Mouse (Mus musculus) hindbrain, embryonic 11.5 days (tissue): ENCODE results near the gene Dennd2c. TPM values are rescaled to one million over a fixed set of nuclear protein-coding genes. Genes with fewer than 3 reads are reported as not detected.

Experiments used
- ATAC-seq: fragments of 200-750 bp; cut with Nextera tagmentation; 2 replicates; pipeline ENCODE4 v1.8.0; 2017; ENCODE audit warnings: mild to moderate bottlenecking, moderate TSS enrichment, moderate library complexity; ENCODE audit not compliant: low FRiP score
- DNase-seq: peaks from one replicate; pipeline ENCODE4 v3.0.0-alpha.2; 2015; ENCODE audit warnings: low spot score
- H3K27ac ChIP-seq: fragments of 300-500 bp; sonication (generic); 2 replicates; pipeline ENCODE4 v1.5.1; 2014; ENCODE audit warnings: mild to moderate bottlenecking, low read depth, low read length
- H3K27me3 ChIP-seq: fragments of 300-500 bp; sonication (generic); 2 replicates; pipeline ENCODE4 v1.6.1; 2014; ENCODE audit warnings: mild to moderate bottlenecking, low read length, moderate library complexity, mixed read lengths; ENCODE audit not compliant: control insufficient read depth, insufficient read depth
- H3K36me3 ChIP-seq: fragments of 300-500 bp; sonication (generic); 2 replicates; pipeline ENCODE4 v1.6.1; 2014; ENCODE audit warnings: mild to moderate bottlenecking, low read length, moderate library complexity, mixed read lengths; ENCODE audit not compliant: control insufficient read depth, insufficient read depth
- H3K4me1 ChIP-seq: fragments of 300-500 bp; sonication (generic); replicated peaks from 2 replicates; pipeline ENCODE4 v1.6.1; 2014; ENCODE audit warnings: low read length, mixed read lengths; ENCODE audit not compliant: control insufficient read depth, insufficient read depth
- H3K4me2 ChIP-seq: fragments of 300-500 bp; sonication (generic); replicated peaks from 2 replicates; pipeline ENCODE4 v1.6.1; 2014; ENCODE audit warnings: mild to moderate bottlenecking, low read depth, low read length
- H3K4me3 ChIP-seq: fragments of 300-500 bp; sonication (generic); 2 replicates; pipeline ENCODE4 v1.5.1; 2014; ENCODE audit warnings: low read depth, low read length
- H3K9ac ChIP-seq: fragments of 300-500 bp; sonication (generic); 2 replicates; pipeline ENCODE4 v1.6.1; 2014; ENCODE audit warnings: low read depth, low read length
- H3K9me3 ChIP-seq: fragments of 300-500 bp; sonication (generic); 2 replicates; pipeline ENCODE4 v1.6.1; 2016; ENCODE audit warnings: low read length; ENCODE audit not compliant: control insufficient read depth
- WGBS: fragments of 180-500 bp; shearing (Covaris S2); extraction: QIAGEN DNeasy Blood & Tissue Kit; methylation state at CpG from one replicate; pipeline ENCODE4 v1.1.7; 2014; 5-methylcytosine and 5-hydroxymethylcytosine counted together
- polyA plus RNA-seq: library from polyadenylated mRNA; unstranded; fragments of >200 nt; fragmentation: Nextera tagmentation; extraction: Ambion mirVana; gene quantifications from 2 replicates; pipeline ENCODE4 v1.2.1, GENCODE M21; 2014

Dennd2c gene
- polyA plus RNA-seq, 1 experiment from 2014 or later, result 2.5 TPM

DNA sequence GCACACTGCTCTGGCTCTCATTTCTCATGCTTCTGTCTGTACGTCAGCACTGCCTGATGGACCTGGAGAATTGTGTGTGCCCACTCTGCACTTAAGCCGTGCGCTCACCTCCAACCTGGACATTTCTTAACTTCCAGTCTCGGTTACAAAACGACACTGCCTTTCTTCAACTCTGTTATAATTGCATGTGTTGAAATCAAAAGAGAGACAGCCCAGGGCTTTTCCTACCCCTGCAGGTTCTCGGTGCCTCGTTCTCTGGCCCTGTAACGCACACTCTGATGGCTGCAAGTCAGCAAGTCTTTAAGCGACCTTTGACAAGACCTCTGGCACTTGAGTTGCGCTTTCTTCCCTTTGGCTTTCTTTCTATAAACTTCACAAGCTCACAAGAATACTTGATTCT lies 40.0 kb downstream of the Dennd2c start:
- no peaks in the 10 kb centered on the region for H3K4me1 ChIP-seq
- no peak overlapping the region for H3K4me2 ChIP-seq
- H3K9me3 ChIP-seq, result no peaks in the 10 kb centered on the region
- WGBS, result 83% methylated on average over 10 of the region's 10 CpGs
- H3K27ac ChIP-seq, result no peak overlapping the region
- H3K36me3 ChIP-seq, result no peaks in the 10 kb centered on the region
- H3K9ac ChIP-seq, result no peak overlapping the region
- DNase-seq (no peak), ATAC-seq (no peak)
- no peaks in the 10 kb centered on the region for H3K27me3 ChIP-seq
- H3K4me3 ChIP-seq, result no peak overlapping the region

DNA sequence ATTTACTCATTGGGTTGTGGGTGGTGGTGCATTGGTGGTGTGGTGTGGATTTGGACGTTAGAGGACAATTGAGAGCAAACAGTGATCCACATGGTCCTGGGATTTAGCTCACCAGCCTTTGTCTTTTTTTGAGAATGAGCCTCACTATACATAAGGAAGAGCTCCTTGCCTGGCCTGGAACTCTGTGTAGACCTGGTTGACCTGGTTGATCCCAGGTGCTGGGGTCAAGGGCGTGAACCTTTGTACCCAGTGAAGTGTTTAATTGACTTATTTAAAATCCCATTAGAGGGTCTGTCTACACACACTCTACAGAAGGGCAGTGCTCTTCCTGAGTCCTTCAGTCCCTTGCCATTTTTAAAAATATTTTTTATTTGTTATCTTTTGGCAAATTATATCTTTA lies 42.9 kb downstream of the Dennd2c start:
- DNase-seq (no peak), ATAC-seq (no peak)
- H3K9me3 ChIP-seq, result no peaks in the 10 kb centered on the region
- no peak overlapping the region for H3K4me3 ChIP-seq
- no peaks in the 10 kb centered on the region for H3K36me3 ChIP-seq
- H3K9ac ChIP-seq, result no peak overlapping the region
- H3K27ac ChIP-seq, result no peak overlapping the region
- H3K4me2 ChIP-seq, result no peak overlapping the region
- H3K4me1 ChIP-seq, result no peaks in the 10 kb centered on the region
- H3K27me3 ChIP-seq, result no peaks in the 10 kb centered on the region
- 85% methylated on average over 2 of the region's 2 CpGs for WGBS

DNA sequence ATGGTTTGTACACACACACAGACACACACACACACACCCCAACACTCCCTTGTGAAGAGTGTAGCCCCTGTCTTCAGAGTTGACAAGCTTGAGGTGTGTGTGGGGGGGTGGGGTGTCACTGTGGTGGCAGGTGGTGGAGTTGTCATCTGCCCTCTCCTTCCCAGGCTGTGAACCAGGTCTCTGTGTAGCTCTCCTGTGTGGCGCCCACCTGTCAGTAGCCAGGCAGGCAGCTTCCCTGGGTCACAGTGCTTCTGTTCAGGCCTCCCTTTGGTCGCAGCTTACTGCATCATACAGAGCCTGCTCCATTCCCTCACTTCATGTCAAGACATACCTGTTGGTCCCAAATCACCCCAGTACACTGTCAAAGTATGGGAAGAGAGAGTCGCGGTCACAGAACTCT lies 43.4 kb downstream of the Dennd2c start:
- no peaks in the 10 kb centered on the region for H3K36me3 ChIP-seq

DNA sequence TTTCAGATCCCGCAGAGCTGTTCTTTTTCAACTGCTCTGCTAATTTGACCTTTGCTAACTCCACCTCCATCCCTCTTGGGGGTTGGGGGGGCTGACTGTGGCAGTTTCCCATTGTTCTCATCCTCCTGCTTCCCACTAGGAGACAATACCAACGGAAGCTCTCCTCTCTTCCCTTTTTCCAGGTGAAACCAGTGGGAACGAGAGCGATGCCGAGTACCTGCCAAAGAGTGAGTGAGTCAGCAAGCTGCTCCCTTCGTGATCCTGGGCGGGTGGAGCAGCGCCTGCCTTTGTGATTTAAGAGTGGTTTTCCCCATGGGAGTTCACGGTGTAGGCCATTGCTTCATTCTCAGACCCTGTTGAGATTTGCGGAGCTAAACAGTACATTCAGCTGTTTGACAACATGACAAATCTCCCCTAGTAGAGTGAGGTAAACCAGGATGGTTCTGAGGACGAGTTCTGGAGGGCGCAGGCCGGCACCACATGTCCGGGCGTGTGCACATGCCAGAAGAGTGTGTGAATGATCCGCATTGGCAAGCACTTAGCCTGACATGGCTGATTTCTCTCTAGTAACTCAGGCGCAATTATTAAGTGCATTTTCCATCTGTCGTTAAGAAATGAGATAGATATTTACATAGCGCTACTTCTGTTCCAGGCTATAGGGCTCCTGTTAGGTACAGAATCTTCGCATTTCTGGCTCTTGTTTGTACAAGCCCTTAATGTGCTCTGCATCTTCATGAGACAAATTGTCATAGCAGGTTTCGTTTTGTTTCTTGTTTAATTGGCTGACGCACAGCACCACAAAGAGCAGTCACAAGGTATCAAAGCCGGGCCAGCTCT lies 44.1 kb downstream of the Dennd2c start:
- 61% methylated on average over 23 of the region's 23 CpGs for WGBS
- H3K4me2 ChIP-seq, result no peak overlapping the region

More for the DNA sequence above, 43.4 kb downstream of the Dennd2c start:
- H3K27me3 ChIP-seq, result no peaks in the 10 kb centered on the region
- WGBS, result 79% methylated on average over 4 of the region's 4 CpGs
- H3K27ac ChIP-seq, result no peak overlapping the region
- H3K9ac ChIP-seq, result no peak overlapping the region
- ATAC-seq (no peak), DNase-seq (no peak)
- no peaks in the 10 kb centered on the region for H3K9me3 ChIP-seq
- no peaks in the 10 kb centered on the region for H3K4me1 ChIP-seq
- no peak overlapping the region for H3K4me2 ChIP-seq
- no peak overlapping the region for H3K4me3 ChIP-seq

DNA sequence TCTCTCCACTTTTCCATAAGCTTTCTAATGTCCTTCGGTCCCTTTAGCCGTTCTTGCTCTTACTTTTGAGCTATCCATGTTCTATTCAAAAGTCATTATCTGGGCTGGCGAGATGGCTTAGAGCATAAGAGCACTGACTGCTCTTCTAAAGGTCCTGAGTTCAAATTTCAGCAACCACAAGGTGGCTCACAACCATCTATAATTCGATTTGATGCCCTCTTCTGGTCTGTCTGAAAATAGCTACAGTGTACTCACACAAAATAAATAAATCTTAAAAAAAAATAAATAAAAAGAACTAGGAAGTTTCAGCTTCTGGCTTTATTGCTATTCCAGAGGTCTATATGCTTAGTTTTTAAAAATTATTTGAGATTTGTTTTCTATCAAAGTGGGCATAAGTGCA lies 45.4 kb downstream of the Dennd2c start:
- H3K9ac ChIP-seq, result no peak overlapping the region
- no peak overlapping the region for H3K4me2 ChIP-seq
- no peaks in the 10 kb centered on the region for H3K27me3 ChIP-seq
- H3K36me3 ChIP-seq, result no peaks in the 10 kb centered on the region
- ATAC-seq, result no peak
- H3K4me3 ChIP-seq, result no peak overlapping the region
- no peaks in the 10 kb centered on the region for H3K9me3 ChIP-seq
- 86% methylated on average over 4 of the region's 4 CpGs for WGBS
- no peak overlapping the region for H3K27ac ChIP-seq
- no peaks in the 10 kb centered on the region for H3K4me1 ChIP-seq
- DNase-seq, result no peak

More for the DNA sequence above, 44.1 kb downstream of the Dennd2c start:
- ATAC-seq (0 out of 2 replicates have a peak, but pooled peaks have one; percentile 27), DNase-seq (peak; percentile 25)
- H3K4me1 ChIP-seq, result no peaks in the 10 kb centered on the region
- H3K9ac ChIP-seq, result no peak overlapping the region
- no peaks in the 10 kb centered on the region for H3K9me3 ChIP-seq
- H3K4me3 ChIP-seq, result no peak overlapping the region
- H3K27me3 ChIP-seq, result no peaks in the 10 kb centered on the region
- no peaks in the 10 kb centered on the region for H3K36me3 ChIP-seq
- no peak overlapping the region for H3K27ac ChIP-seq

DNA sequence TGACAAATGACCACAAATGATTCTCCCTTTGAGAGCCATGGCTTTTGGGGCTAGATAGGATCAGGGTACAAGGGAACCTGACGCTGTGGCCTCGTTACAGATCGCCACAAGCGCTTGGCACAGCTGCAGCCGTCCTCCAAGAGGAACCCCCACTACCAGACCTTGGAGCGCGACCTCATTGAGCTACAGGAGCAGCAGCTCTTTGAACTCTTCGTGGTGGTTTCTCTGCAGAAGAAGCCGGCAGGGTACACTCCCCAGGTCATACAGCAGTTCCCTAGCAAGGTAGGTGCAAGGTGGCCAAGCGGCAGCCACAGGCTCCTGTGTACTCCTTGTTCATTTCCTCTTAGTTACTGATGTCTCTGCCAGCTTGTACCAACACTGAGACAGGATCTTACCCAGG lies 46.5 kb downstream of the Dennd2c start:
- no peak overlapping the region for H3K4me2 ChIP-seq
- WGBS, result 87% methylated on average over 10 of the region's 10 CpGs
- no peak overlapping the region for H3K27ac ChIP-seq
- H3K36me3 ChIP-seq, result no peaks in the 10 kb centered on the region
- no peaks in the 10 kb centered on the region for H3K9me3 ChIP-seq
- H3K4me1 ChIP-seq, result no peaks in the 10 kb centered on the region
- H3K4me3 ChIP-seq, result no peak overlapping the region
- no peak for ATAC-seq
- H3K9ac ChIP-seq, result no peak overlapping the region
- DNase-seq, result no peak
- no peaks in the 10 kb centered on the region for H3K27me3 ChIP-seq

DNA sequence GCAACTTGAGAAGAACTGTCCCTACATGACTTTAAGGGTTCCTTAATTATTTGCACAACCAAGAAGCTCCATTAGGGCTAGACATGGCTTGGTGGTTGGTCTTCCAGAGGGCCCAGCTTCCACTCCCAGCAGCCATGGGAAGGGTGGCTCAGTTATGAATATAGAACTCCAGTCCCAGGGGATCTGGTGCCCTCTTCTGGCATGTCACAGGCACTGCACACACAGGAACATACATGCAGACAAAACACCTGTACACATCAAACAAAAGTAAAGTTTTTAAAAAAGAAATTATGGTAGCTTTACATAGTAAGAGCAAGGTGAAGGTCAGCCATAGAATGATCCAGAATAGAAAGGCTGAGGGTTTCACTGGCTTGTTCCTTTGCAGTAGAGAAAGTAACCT lies 51.4 kb downstream of the Dennd2c start:
- ATAC-seq, result no peak

DNA sequence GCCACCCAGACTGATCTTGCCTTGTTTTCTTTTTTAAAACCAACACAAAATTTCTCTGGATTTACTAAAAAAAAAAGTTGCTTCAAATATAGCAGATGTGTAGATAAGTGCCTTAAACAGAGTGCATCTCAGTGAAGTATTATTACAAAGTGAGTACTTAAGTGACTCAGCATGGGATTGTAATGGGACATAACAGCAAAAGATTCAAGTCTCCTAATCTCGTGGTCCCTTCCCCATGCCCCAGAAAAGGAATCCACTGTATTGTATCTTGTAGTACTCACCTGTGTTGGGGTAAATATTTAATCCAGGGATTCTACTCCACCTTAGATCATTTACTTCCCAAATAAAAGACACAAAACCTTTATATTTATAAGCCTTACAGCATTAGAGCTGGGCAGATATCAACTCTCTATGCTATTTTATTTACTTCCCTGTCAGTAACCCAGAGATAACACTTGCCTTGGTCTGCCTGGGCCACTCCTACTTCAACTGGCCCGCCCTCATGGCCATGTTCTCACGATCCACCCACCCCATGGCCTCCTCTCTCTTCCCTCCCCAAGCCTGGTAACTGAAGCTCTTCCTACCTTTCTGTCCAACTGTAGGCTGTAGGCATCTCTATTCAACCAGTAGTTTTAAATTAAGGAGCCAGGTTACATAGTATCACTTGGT lies 57.0 kb downstream of the Dennd2c start:
- 57% methylated on average over 3 of the region's 3 CpGs for WGBS
- Histone ChIP-seq H3K4me2 (no peak overlapping the region), H3K9ac (no peak overlapping the region), H3K9me3 (no peaks in the 10 kb centered on the region), H3K27me3 (no peaks in the 10 kb centered on the region), H3K27ac (no peak overlapping the region), H3K4me3 (no peak overlapping the region), H3K4me1 (no peaks in the 10 kb centered on the region), H3K36me3 (no peaks in the 10 kb centered on the region)
- DNase-seq (no peak), ATAC-seq (no peak)

More for the DNA sequence above, 51.4 kb downstream of the Dennd2c start:
- Histone ChIP-seq H3K9ac (no peak overlapping the region), H3K27ac (no peak overlapping the region), H3K36me3 (no peaks in the 10 kb centered on the region), H3K4me1 (no peaks in the 10 kb centered on the region), H3K4me3 (no peak overlapping the region), H3K9me3 (no peaks in the 10 kb centered on the region), H3K4me2 (no peak overlapping the region), H3K27me3 (no peaks in the 10 kb centered on the region)
- no peak for DNase-seq

- H3K9me3 ChIP-seq, result no peaks in the 10 kb centered on the region
- 0 out of 2 replicates have a peak, but pooled peaks cover 2% of the 10 kb centered on the region for H3K4me1 ChIP-seq
- no peak overlapping the region for H3K4me3 ChIP-seq
- 12% methylated on average over 4 of the region's 4 CpGs for WGBS
- H3K9ac ChIP-seq, result no peak overlapping the region
- no peak overlapping the region for H3K4me2 ChIP-seq
- DNase-seq (peak; percentile 90), ATAC-seq (no peak)
- no peaks in the 10 kb centered on the region for H3K27me3 ChIP-seq
- H3K36me3 ChIP-seq, result no peaks in the 10 kb centered on the region
- H3K27ac ChIP-seq, result no peak overlapping the region
These were observed 67.4 kb downstream of the Dennd2c start for GRCm38 (mm10) chr3:103169771-103170170.
